Mouse (Mus musculus) left cerebral cortex, adult 2 months (tissue): ENCODE results near the gene Mttp. TPM values are rescaled to one million over a fixed set of nuclear protein-coding genes. Genes with fewer than 3 reads are reported as not detected.
A peak's percentile ranks its signal among the peaks of the same experiment; 100 is the strongest.
"Not testable (repeated sequence)": the region's sequence is repeated elsewhere in the genome, so short reads cannot be mapped to it uniquely, and the experiment has no call there.

ENCODE experiments used
- DNase-seq, 2 experiments: peaks; one replicate each; pipeline ENCODE4 v3.0.0; 2021 to 2022; ENCODE audit warnings: low spot score in 2 of 2, mixed read lengths in 1 of 2; ENCODE audit errors: extremely low spot score in 1 of 2
- H3K27ac ChIP-seq: fragments of 200-600 bp; 2 replicates; pipeline ENCODE4 v1.8.1; 2022
- H3K4me3 ChIP-seq: fragments of 200-600 bp; 2 replicates; pipeline ENCODE4 v1.8.1; 2022
- CTCF ChIP-seq: fragments of 200-600 bp; IDR thresholded peaks from 2 replicates; pipeline ENCODE4 v1.8.1; 2022; ENCODE audit warnings: antibody characterized with exemption, mild to moderate bottlenecking, moderate library complexity
- intact Hi-C: fragments of 180-260 bp; cut with DNase I; formaldehyde crosslinking; loops from one replicate; pipeline ENCODE4 v1.15.1; 2025
- total RNA-seq, 2 experiments: library from RNA; stranded (reverse); gene quantifications; 2 replicates each; pipeline ENCODE4 v1.2.3; 2021

The Mttp gene
- total RNA-seq, 2 experiments from 2014 or later = 6.2 to 6.5 TPM

- intact Hi-C loops = no loop called here
- no peak overlapping the region for H3K4me3 ChIP-seq
- TF ChIP-seq CTCF = no peak
- no peak overlapping the region for H3K27ac ChIP-seq
- DNase-seq = no peak
These were observed 11.9 kb upstream of the Mttp start for GRCm38 (mm10) chr3:138156651-138157050.

- TF ChIP-seq CTCF = no peak
- H3K4me3 ChIP-seq = no peak overlapping the region
- no peak for DNase-seq
- intact Hi-C loops = no loop called here
- no peak overlapping the region for H3K27ac ChIP-seq
These were observed 10.3 kb upstream of the Mttp start for GRCm38 (mm10) chr3:138155062-138155461.

GRCm38 (mm10) chr3:138148811-138149210 is 4.0 kb upstream of the Mttp start:
- no peak for DNase-seq
- TF ChIP-seq CTCF = no peak
- H3K4me3 ChIP-seq = no peak overlapping the region
- intact Hi-C loops = loop anchor here (5.0 kb wide), 1 partner anchor 212 kb away; no protein-coding TSS in a partner anchor
- H3K27ac ChIP-seq = no peak overlapping the region

- DNase-seq = no peak
- intact Hi-C loops = loop anchor here (1.0 to 2.0 kb wide), 3 partner anchors 153 to 365 kb away; partner anchors contain the start of gene Dnajb14
- TF ChIP-seq CTCF = no peak
- Histone ChIP-seq H3K4me3 (peak overlapping the region; percentile 65), H3K27ac (peak overlapping the region; percentile 99)
These were observed 617 bp downstream of the Mttp start for GRCm38 (mm10) chr3:138144060-138144641.

GRCm38 (mm10) chr3:138143315-138144059 is 1.3 kb downstream of the Mttp start, which contains the start of gene Trmt10a:
Gene Trmt10a, plus strand, starts transcription at chr3:138143448.
- Histone ChIP-seq H3K27ac (peak within 1 kb of the TSS; percentile 99), H3K4me3 (peak within 1 kb of the TSS; percentile 65)
- TF ChIP-seq CTCF = peak; percentile 26
- peak; percentile 97 to 98 for DNase-seq
- intact Hi-C loops = loop anchor here (1.0 to 2.0 kb wide), 5 partner anchors 78 to 365 kb away; partner anchors contain the start of genes 1110002E22Rik, Dnajb14 and Lamtor3

GRCm38 (mm10) chr3:138142733-138143314 is 1.9 kb downstream of the Mttp start:
- Histone ChIP-seq H3K4me3 (peak overlapping the region; percentile 65), H3K27ac (peak overlapping the region; percentile 99)
- DNase-seq = no peak
- intact Hi-C loops = loop anchor here (1.0 to 2.0 kb wide), 2 partner anchors 78 to 224 kb away; partner anchors contain the start of genes 1110002E22Rik and Lamtor3
- no peak for TF ChIP-seq CTCF

- peak overlapping the region; percentile 99 for H3K27ac ChIP-seq
- no peak for TF ChIP-seq CTCF
- peak overlapping the region; percentile 65 for H3K4me3 ChIP-seq
These were observed 2.6 kb downstream of the Mttp start for GRCm38 (mm10) chr3:138142052-138142732.

GRCm38 (mm10) chr3:138139663-138140062 is 5.1 kb downstream of the Mttp start:
- Histone ChIP-seq H3K27ac (no peak overlapping the region), H3K4me3 (no peak overlapping the region)
- intact Hi-C loops = no loop called here
- TF ChIP-seq CTCF = no peak
- no peak for DNase-seq

More at GRCm38 (mm10) chr3:138142052-138142732, 2.6 kb downstream of the Mttp start:
- intact Hi-C loops = loop anchor here (2.0 kb wide), 1 partner anchor 223 kb away; the partner anchor contains the start of gene Lamtor3
- DNase-seq = no peak

GRCm38 (mm10) chr3:138138146-138138545 is 6.6 kb downstream of the Mttp start:
- intact Hi-C loops = not testable (repeated sequence)

GRCm38 (mm10) chr3:138134528-138134927 is 10.2 kb downstream of the Mttp start:
- TF ChIP-seq CTCF = no peak
- intact Hi-C loops = no loop called here

More at GRCm38 (mm10) chr3:138138146-138138545, 6.6 kb downstream of the Mttp start:
- H3K27ac ChIP-seq, DNase-seq, H3K4me3 ChIP-seq: not testable (repeated sequence)

GRCm38 (mm10) chr3:138133916-138134315 is 10.9 kb downstream of the Mttp start:
- no peak for TF ChIP-seq CTCF
- no peak for DNase-seq
- no peak overlapping the region for H3K27ac ChIP-seq
- intact Hi-C loops = no loop called here
- H3K4me3 ChIP-seq = no peak overlapping the region

More at GRCm38 (mm10) chr3:138134528-138134927, 10.2 kb downstream of the Mttp start:
- Histone ChIP-seq H3K4me3 (no peak overlapping the region), H3K27ac (no peak overlapping the region)
- DNase-seq = no peak
